Mouse (Mus musculus) erythroblast, embryonic 14.5 days (primary cell): Measurements from ENCODE around the gene Sae1. TPM values are rescaled to one million over a fixed set of nuclear protein-coding genes. Genes with fewer than 3 reads are reported as not detected.

Experiments used
- H3K27me3 ChIP-seq: 2 replicates; pipeline ENCODE4 v1.6.1; 2012; ENCODE audit warnings: inconsistent platforms; ENCODE audit not compliant: control insufficient read depth
- H3K36me3 ChIP-seq: 2 replicates; pipeline ENCODE4 v1.6.1; 2012; ENCODE audit warnings: mild to moderate bottlenecking, inconsistent platforms; ENCODE audit not compliant: control insufficient read depth
- H3K4me1 ChIP-seq: 2 replicates; pipeline ENCODE4 v1.6.1; 2012; ENCODE audit warnings: inconsistent platforms; ENCODE audit not compliant: control insufficient read depth
- H3K4me3 ChIP-seq: replicated peaks from 2 replicates; pipeline ENCODE3; 2012; ENCODE audit warnings: moderate library complexity, mild to moderate bottlenecking, inconsistent platforms
- H3K9me3 ChIP-seq: 2 replicates; pipeline ENCODE4 v1.6.1; 2012; ENCODE audit warnings: low read length, inconsistent platforms, mixed read lengths; ENCODE audit not compliant: control insufficient read depth
- GATA1 ChIP-seq: IDR thresholded peaks from 2 replicates; pipeline ENCODE4 v1.6.1; 2012; ENCODE audit warnings: low read length, inconsistent platforms, mixed read lengths
- TAL1 ChIP-seq: IDR thresholded peaks from 3 replicates; pipeline ENCODE4 v1.6.1; 2012; ENCODE audit warnings: low read length, inconsistent platforms, mixed read lengths
- polyA plus RNA-seq: library from polyadenylated mRNA; stranded (reverse); fragments of >175 nt; gene quantifications from 2 replicates; pipeline ENCODE4 v1.2.3, GENCODE M21; 2012

Sae1 gene
- 1.8 and 2.0 TPM in 2 replicates for polyA plus RNA-seq

- no peak for TF ChIP-seq GATA1
- TF ChIP-seq TAL1, result no peak
- Histone ChIP-seq H3K27me3 (peaks cover 2% of the 10 kb centered on the region; the same call in 1 of the 2 replicates), H3K9me3 (no peaks in the 10 kb centered on the region), H3K4me3 (peak within 1 kb of the TSS; percentile 66), H3K4me1 (peaks cover 47% of the 10 kb centered on the region), H3K36me3 (peaks cover 37% of the 10 kb centered on the region)
These were observed at the start of gene Sae1 for GRCm38 (mm10) chr7:16387160-16388041. TSS of gene Sae1 (minus strand) at chr7:16387806.

GRCm38 (mm10) chr7:16435088-16435487 lies 47.5 kb upstream of the Sae1 start:
- Histone ChIP-seq H3K27me3 (no peaks in the 10 kb centered on the region), H3K9me3 (no peaks in the 10 kb centered on the region), H3K4me3 (no peak overlapping the region), H3K4me1 (peaks cover 3% of the 10 kb centered on the region), H3K36me3 (peaks cover 79% of the 10 kb centered on the region)
- no peak for TF ChIP-seq GATA1
- no peak for TF ChIP-seq TAL1

DNA sequence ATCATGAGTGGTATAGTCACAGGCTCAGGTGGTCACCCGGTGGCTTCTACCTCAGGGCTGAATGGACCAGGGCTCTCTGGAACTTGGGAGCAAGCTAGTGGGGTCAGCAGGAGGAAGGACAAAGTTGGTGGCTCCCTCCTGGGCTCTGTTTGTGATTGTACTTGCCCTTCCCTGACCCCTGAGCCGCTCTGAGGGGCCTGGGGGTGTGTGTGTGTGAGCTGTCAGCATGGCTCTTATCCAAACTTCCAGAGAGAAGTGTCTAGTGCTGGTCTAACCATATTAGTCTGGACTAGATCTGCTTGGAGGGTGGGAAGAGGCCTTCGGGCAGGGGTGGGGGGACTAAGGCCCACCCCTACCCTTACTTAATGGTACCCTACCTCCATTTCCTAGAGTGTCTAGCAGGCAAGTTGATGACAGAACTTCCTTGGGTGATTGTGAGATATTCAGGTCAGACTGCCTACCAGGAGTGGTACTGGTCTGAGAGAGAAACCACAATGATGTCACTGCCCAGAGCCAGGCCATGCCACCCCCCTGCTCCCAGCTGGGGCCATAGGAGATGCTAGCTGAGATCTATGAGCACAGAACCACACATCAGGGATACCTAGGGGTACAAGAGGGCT lies 45.9 kb upstream of the Sae1 start:
- H3K9me3 ChIP-seq, result no peaks in the 10 kb centered on the region
- H3K4me3 ChIP-seq, result no peak overlapping the region
- no peaks in the 10 kb centered on the region for H3K27me3 ChIP-seq
- peaks cover 95% of the 10 kb centered on the region for H3K36me3 ChIP-seq
- peaks cover 3% of the 10 kb centered on the region for H3K4me1 ChIP-seq
- TF ChIP-seq TAL1 (no peak), GATA1 (no peak)

- H3K9me3 ChIP-seq, result no peaks in the 10 kb centered on the region
- no peak for TF ChIP-seq TAL1
- TF ChIP-seq GATA1, result no peak
- peaks cover 99% of the 10 kb centered on the region for H3K36me3 ChIP-seq
- H3K4me3 ChIP-seq, result no peak overlapping the region
- H3K4me1 ChIP-seq, result peaks cover 4% of the 10 kb centered on the region
- H3K27me3 ChIP-seq, result no peaks in the 10 kb centered on the region
These were observed 38.6 kb upstream of the Sae1 start for GRCm38 (mm10) chr7:16426129-16426729.

DNA sequence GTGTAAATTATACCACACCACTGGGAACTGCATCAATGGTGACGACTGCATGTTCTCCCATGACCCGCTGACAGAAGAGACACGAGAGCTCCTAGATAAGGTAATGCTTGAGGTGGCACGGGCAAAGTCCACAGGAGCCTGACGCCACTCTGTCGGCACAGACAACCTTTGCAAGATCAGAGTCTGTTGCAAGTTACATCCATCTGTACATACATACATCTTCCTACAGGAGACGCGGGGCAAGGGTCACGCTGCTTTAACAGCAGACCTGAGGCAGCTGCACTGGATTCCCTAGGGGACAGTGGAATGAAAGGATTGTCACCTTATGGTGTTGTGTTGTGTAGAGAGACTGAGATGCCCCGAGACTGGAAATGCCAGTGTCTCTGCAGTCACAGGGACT lies 38.1 kb upstream of the Sae1 start:
- Histone ChIP-seq H3K9me3 (no peaks in the 10 kb centered on the region), H3K4me3 (no peak overlapping the region), H3K36me3 (peaks cover 99% of the 10 kb centered on the region), H3K4me1 (peaks cover 4% of the 10 kb centered on the region), H3K27me3 (no peaks in the 10 kb centered on the region)
- TF ChIP-seq TAL1 (no peak), GATA1 (no peak)

DNA sequence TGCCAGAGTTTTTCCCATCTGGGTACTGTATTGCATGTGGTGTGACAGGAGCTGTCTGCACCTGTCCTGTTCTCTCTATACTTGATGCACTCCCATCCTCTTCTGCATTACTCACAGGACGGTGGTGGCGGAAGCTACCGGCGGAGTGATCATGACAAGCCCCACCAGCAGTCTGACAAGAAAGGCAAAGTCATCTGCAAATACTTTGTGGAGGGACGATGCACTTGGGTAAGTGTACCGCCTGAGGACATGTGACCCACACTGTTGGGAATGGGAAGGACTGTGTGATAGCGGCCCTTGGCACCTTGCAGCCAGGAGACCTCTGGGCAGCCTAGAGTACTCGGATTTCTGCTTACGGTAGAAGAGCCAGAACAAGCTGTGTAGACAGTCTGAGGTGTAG lies 36.1 kb upstream of the Sae1 start:
- Histone ChIP-seq H3K4me3 (no peak overlapping the region), H3K4me1 (peaks cover 5% of the 10 kb centered on the region), H3K9me3 (no peaks in the 10 kb centered on the region), H3K36me3 (peaks cover 99% of the 10 kb centered on the region), H3K27me3 (no peaks in the 10 kb centered on the region)
- TF ChIP-seq TAL1, result no peak
- no peak for TF ChIP-seq GATA1

- Histone ChIP-seq H3K4me1 (peaks cover 6% of the 10 kb centered on the region), H3K9me3 (no peaks in the 10 kb centered on the region), H3K36me3 (peaks cover 99% of the 10 kb centered on the region), H3K27me3 (no peaks in the 10 kb centered on the region), H3K4me3 (no peak overlapping the region)
- TF ChIP-seq GATA1, result no peak
These were observed 34.7 kb upstream of the Sae1 start for GRCm38 (mm10) chr7:16422222-16422856.

DNA sequence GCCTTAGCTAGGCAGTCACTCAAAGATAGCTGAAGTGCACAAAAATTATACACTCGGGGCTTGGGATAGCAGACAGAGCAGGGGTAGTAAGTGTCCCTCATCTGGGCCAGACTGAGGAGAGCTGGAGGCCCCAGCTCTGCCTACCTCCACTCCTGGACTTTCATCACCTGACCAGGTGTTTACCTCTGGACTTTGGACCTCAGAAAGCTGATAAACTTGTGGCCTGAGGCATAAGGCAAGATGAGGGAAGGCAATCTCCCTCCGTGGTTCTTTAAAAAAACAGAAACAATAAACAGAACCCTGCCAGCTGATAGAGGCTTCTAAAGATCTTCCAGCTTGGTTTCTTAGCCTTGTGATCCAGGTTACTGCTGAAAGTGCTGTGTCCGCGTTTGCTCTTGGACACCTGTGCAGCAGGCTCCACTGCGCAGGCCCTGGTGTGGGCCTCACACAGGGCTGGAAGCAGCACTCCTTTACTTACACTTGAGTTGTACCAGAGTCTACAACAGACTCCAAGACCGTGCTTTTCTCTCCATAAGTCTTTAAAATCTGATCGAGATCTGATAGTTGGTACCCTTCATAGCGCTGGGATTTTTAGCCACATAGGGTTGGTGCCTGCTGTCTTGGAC lies 33.0 kb upstream of the Sae1 start:
- Histone ChIP-seq H3K4me1 (peaks cover 13% of the 10 kb centered on the region), H3K36me3 (peaks cover 99% of the 10 kb centered on the region), H3K27me3 (no peaks in the 10 kb centered on the region), H3K4me3 (no peak overlapping the region), H3K9me3 (no peaks in the 10 kb centered on the region)
- TF ChIP-seq TAL1, result no peak
- no peak for TF ChIP-seq GATA1

- H3K27me3 ChIP-seq, result no peaks in the 10 kb centered on the region
These were observed 31.1 kb upstream of the Sae1 start for GRCm38 (mm10) chr7:16418713-16419112.

More at GRCm38 (mm10) chr7:16418713-16419112, 31.1 kb upstream of the Sae1 start:
- H3K4me1 ChIP-seq, result peaks cover 31% of the 10 kb centered on the region
- H3K9me3 ChIP-seq, result no peaks in the 10 kb centered on the region
- no peak for TF ChIP-seq GATA1
- TF ChIP-seq TAL1, result no peak
- H3K4me3 ChIP-seq, result no peak overlapping the region
- peaks cover 99% of the 10 kb centered on the region for H3K36me3 ChIP-seq
